Mouse (Mus musculus) right cerebral cortex, postnatal 25 days (tissue): ENCODE measurements around the gene Mboat2.

Source experiments
- DNase-seq: peaks from one replicate; pipeline ENCODE4 v3.0.0; 2022

Gene Mboat2

DNA sequence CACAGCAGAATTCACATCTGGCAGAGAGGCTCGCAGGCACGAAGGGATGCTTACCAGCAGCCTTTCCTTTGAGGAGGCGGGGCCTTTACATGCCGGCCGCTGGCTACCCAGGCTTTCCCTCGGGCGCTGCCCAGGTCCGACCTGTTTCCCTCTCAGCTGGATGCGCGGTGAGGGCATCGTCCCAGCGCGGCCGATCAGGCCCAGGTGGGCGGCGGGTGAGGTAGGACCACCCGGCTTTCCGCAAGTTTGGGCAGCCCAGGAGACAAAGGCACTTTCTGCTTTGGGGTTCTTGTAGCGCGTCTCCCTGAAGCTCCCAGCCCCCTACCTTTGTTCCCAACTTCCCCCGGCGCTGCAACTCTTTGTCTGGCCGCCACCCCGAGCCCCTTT is at the start of gene Mboat2:
Gene Mboat2 (plus strand): TSS at position 114 of the 387 bp plus-strand sequence.
- DNase-seq: peak; percentile 58

- no peak for DNase-seq
These were observed 46.9 kb upstream of the Mboat2 start for GRCm38 (mm10) chr12:24783735-24784134.

GRCm38 (mm10) chr12:24785882-24786281 is 44.8 kb upstream of the Mboat2 start:
- no peak for DNase-seq

- no peak for DNase-seq
These were observed 44.4 kb upstream of the Mboat2 start for GRCm38 (mm10) chr12:24786316-24786715.

- DNase-seq: no peak
These were observed 41.0 kb upstream of the Mboat2 start for GRCm38 (mm10) chr12:24789659-24790058.

DNA sequence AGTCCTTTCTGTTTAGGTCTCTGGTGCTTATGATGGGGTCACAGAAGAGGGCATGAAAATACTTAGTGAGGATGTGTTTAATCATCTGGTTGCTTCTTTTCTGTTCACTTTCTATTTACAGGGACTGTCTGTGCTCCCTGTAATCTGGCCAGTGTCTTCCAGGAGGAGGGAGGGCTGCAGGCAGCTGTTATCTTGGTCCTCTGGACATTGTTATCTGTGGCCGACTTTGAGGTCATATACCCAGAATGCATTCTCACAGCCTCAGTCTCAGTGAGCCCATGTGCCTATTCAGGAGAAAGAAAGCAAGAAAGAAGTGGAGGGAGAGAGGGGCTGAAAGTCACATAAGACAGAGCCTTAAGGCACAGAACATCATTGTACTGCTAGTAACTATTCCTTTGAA is 19.4 kb upstream of the Mboat2 start:
- no peak for DNase-seq

DNA sequence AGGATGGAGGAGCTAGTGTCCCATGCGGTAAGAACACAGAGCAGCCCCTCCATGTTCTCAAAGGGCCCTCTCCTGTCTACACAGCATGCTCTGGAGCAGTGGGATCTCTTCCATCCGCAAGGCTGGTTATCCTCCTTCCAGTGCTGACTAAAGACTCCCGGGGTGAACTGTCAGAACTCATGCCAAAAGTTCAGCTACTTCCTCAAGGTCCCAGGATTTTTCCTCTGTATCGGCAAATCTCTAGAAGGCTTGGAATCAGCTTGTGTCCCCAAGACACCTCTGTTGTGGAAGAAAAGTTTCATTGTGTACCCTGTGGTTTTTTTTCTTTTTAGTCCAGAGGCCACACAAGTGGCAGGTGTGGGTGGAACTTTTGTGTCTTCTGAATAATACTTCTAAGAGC is 18.8 kb upstream of the Mboat2 start:
- no peak for DNase-seq

DNA sequence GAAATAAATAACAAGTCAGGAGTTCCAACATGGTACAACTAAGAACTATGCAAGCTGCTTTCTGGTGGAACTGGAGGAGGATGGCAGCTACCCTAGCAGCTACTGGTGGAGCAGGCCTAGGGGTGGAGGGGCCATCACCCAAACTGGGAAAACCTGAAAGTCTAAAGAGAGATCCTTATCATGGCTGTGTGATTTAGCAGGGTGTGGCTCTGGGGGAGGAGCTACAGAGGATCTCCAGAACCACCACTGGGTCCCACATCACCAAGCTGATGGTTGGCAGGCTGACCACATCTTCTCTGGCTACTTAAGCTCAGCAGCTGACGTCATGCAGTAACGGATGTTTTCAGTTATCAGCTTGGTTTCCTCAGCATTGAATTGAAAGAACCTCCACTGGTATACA is 7.8 kb upstream of the Mboat2 start:
- DNase-seq: no peak

- DNase-seq: no peak
These were observed 6.9 kb upstream of the Mboat2 start for GRCm38 (mm10) chr12:24823636-24824354.

GRCm38 (mm10) chr12:24830086-24830485 is 593 bp upstream of the Mboat2 start:
- no peak for DNase-seq

GRCm38 (mm10) chr12:24831153-24831963 is 679 bp downstream of the Mboat2 start:
- DNase-seq: peak; percentile 91

DNA sequence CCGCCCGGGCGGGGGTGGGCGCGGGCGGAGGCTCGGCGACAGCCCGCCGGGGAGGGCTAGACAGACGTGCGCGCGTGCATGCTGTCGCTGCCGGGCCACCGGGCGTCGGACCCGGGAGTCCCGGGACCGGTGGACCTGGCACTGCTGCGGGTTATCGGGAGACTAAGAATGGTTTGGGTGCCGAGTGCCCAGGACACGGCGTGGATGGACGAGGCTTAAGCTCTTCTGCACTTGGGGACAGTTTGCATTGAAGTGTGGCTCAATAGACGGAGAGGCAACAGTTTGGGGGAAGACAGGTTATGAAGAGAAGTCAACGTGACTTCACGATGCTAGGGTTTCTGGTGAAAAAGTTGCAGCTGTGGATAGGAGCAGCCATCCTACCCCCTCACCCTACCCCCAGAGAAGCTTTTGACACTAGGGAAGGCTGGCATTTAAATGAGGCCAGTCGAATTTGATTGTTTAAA is 1.3 kb downstream of the Mboat2 start:
- no peak for DNase-seq

DNA sequence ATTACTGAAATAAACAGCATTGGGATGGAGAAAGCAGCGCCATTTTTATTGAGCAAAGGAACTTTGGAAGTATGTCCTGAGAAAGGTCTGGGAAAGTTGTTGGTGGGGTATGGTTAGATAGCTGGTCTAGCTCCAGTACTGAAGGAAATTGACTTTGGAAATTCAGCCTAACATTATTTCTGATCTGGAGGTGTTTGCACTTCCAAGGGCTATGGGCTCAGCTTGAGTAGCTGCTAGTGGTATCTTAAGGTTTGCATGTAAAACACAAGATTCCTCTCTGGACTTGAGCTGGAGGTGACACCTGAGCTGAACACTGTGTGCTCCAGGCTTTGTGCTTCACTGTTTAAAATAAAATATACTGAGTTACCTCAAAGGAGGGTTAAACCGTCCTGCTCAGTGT is 1.8 kb downstream of the Mboat2 start:
- no peak for DNase-seq

DNA sequence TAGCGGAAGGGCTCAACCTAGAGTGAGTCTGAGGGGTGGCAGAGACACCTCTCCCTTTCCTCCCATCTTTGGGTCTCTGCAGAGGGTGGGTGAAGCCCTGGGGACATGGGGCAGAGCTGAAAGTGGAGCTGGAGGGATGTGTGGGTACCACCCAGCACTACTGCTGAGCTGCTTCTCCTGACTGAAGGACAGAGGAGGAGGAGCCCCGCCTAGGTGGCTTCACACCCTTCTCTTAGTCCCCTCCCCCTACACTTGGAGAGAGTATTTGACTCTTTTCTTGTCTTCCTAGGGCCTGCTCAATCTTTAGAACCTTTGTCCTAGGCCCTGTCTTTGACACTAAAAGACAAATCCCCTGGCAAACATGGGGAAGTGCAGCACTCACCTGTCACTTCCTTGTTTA is 7.3 kb downstream of the Mboat2 start:
- DNase-seq: no peak

DNA sequence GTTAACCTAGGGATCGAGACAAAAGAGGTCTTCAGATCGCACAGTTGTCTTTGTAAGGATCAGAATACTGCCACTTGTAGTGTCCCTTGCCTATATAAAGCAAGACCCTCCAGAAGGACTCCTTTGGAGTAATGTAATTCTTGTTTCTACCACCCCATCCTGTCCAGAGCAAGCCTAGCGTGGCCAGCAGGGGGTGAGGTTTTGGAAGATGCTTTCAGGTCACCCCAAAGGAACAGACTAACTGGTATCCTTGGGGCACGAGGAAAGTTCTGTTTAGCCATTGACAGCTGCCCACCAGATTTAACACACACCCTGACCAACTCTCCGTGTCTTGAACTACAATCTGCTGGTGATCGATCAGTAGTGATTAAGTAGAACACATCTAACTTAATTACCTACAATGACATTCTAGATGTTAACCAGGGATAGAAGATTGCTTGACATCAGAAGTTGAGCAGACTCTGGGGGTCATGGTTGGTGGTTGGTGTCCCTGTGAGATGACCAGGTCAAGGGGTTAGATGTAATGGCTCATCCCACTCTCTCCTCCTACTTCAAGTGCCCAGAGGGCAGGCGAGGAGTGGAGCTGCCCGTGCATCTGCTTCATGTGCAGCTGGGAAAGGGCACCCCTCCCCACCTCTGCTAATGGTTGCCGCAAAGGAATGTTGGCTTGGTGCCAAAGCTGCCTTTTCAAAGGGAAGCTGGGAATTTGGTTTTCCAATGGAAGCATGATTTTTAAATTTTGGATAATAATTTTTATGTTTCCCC is 10.6 kb downstream of the Mboat2 start:
- DNase-seq: no peak

DNA sequence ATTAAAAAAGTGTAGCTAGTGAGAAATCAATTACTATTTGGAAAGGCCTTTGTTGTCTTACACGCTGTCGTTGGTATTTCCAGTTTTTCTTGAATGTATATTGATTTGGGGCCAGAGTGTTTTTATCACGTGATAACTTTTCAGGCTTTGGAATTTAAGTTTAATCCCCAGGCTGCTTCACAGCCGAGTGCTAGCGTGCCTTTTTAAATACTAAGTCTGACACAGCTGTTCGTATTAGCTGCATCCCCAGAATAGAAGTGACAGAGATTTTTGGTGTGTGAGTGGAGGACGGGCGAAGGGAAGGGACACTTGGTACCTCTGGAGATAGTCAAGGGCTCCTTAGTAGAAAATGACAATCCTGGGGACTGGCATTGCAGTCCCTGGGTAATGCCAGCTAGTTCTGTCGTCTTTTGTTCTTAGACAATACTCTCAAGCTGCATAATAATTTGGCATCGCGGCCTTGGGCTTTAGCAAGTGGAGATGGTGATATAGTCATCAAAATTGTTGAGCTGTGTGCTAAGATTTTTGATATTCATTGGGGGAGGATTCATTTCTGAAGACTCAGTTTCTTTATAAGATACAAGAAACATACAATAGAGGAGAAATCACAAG is 11.7 kb downstream of the Mboat2 start:
- DNase-seq: no peak

GRCm38 (mm10) chr12:24843395-24844072 is 12.9 kb downstream of the Mboat2 start:
- DNase-seq: no peak

DNA sequence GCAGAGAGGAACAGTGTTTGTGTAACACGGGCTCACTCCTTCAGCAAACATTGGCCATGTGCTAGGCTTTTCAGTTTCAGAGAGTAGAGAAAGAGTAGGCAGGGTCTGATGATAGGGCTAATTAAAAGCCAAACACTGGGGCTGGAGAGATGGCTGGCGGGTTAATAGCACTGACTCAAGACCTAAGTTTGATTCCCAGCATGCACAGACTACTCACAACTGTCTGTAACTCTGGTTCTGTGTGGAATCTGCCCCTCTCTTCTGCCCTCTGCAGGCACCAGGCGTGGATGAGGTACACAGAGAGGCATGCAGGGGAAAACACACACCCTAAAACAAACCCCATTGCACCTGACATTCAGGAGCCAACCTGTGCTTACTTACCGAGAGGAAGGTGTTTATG is 14.7 kb downstream of the Mboat2 start:
- DNase-seq: no peak

DNA sequence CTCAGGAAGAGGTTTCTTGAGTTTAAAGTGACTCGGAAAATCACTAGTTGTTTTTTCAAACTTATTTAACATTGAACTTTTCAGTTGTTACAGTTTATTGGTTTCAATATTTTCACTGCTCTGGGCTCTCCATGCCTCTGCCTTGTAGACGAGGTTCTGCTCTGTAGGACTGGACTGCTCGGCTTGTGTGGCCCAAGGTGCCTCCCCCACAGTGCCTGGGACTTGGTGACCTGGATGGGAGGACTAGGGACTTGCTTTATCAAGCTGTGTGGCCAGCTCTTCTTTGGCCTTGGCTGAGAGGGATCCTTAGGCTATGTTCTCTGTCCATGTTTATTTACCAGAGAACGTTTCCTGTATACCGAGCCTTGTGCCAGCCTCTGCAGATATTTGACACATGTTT is 17.4 kb downstream of the Mboat2 start:
- DNase-seq: no peak

DNA sequence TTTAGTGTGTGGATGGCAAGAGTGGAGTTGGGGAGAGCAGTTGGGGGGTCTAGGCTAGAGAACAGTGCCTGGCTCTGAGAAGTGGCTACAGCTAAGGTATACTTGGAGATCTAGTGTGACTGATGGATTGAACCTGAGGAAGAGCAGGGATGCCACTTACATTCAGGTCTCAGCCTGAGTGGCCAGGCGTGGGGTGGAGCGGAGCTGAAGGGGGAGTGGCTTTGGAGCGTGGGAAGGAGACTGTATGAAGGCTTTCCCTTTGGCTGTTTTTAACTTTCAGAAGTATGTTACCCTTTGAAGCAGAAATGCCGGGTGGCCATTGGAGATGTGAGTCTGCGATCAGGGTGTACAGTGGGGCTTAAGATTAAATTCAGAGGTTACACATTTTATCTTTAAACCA is 26.7 kb downstream of the Mboat2 start:
- no peak for DNase-seq

- DNase-seq: no peak
These were observed 28.7 kb downstream of the Mboat2 start for GRCm38 (mm10) chr12:24859357-24859756.

DNA sequence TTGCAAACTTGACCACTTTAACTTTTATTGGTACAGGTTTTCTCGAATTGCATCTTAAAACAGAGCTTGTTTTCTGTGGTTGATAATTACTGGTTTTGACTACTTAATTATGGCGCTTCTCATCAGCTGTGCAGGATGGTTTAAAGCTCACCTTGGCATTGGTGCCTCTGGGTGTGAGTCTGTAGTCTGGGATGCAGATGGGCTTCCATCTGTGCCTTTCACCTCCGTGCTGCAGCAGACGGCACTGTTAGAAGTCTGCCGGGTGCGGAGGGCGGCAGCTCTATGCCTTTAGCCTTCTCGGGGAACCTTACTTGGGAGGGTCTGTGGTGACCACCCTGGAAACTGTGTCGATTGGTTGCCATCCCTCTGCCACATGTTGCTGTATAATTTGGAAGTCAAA is 29.8 kb downstream of the Mboat2 start:
- no peak for DNase-seq

- no peak for DNase-seq
These were observed 33.1 kb downstream of the Mboat2 start for GRCm38 (mm10) chr12:24863762-24864161.
